Mouse (Mus musculus) ES-E14 (cell line): ENCODE data around the gene Tbc1d8.

Experiments used
- HCFC1 ChIP-seq: IDR thresholded peaks from 2 replicates; pipeline ENCODE4 v1.6.1; 2012; ENCODE audit warnings: low read length, inconsistent platforms, borderline replicate concordance; ENCODE audit not compliant: insufficient read depth
- MAFK ChIP-seq: IDR thresholded peaks from 2 replicates; pipeline ENCODE4 v1.6.1; 2014; ENCODE audit warnings: mild to moderate bottlenecking, low read depth, low read length, inconsistent platforms; ENCODE audit not compliant: insufficient read depth
- ZC3H11A ChIP-seq: IDR thresholded peaks from 2 replicates; pipeline ENCODE4 v1.6.1; 2012; ENCODE audit warnings: low read depth, mild to moderate bottlenecking, inconsistent platforms, low read length, borderline replicate concordance

GRCm38 (mm10) chr1:39349427-39349826, 129.1 kb downstream of the Tbc1d8 start:
- TF ChIP-seq ZC3H11A (no peak), HCFC1 (no peak), MAFK (no peak)
